Mouse (Mus musculus) cerebellum, postnatal 4 days (tissue): ENCODE measurements around the gene Med8.

ENCODE experiments used
- DNase-seq, 2 experiments: peaks; one replicate each; pipeline ENCODE4 v3.0.0; 2022; ENCODE audit warnings: low spot score in 2 of 2, mixed read lengths in 1 of 2

The Med8 gene

GRCm38 (mm10) chr4:118409142-118409900 lies at the start of gene Med8, which contains the start of gene Szt2:
Gene Med8, plus strand, starts transcription at chr4:118409337.
Gene Szt2, minus strand, starts transcription at chr4:118409273.
- peak; percentile 70 to 81 for DNase-seq

- peak in 1 of 2 experiments; percentile 73 for DNase-seq
These were observed 49.0 kb upstream of the Med8 start for GRCm38 (mm10) chr4:118359896-118360720.

- DNase-seq, result no peak
These were observed 47.7 kb upstream of the Med8 start for GRCm38 (mm10) chr4:118361451-118361850.

- no peak for DNase-seq
These were observed 46.3 kb upstream of the Med8 start for GRCm38 (mm10) chr4:118362879-118363278.

- no peak for DNase-seq
These were observed 45.2 kb upstream of the Med8 start for GRCm38 (mm10) chr4:118363985-118364384.

GRCm38 (mm10) chr4:118364641-118365040 lies 44.5 kb upstream of the Med8 start:
- no peak for DNase-seq

GRCm38 (mm10) chr4:118365991-118366390 lies 43.1 kb upstream of the Med8 start:
- DNase-seq, result no peak

- no peak for DNase-seq
These were observed 41.6 kb upstream of the Med8 start for GRCm38 (mm10) chr4:118367551-118367950.

- DNase-seq, result no peak
These were observed 40.5 kb upstream of the Med8 start for GRCm38 (mm10) chr4:118368616-118369015.

GRCm38 (mm10) chr4:118371822-118372221 lies 37.3 kb upstream of the Med8 start:
- no peak for DNase-seq

GRCm38 (mm10) chr4:118375999-118376398 lies 33.1 kb upstream of the Med8 start:
- DNase-seq, result no peak

- DNase-seq, result no peak
These were observed 25.9 kb upstream of the Med8 start for GRCm38 (mm10) chr4:118383271-118383670.

GRCm38 (mm10) chr4:118387316-118387715 lies 21.8 kb upstream of the Med8 start:
- no peak for DNase-seq

- no peak for DNase-seq
These were observed 19.0 kb upstream of the Med8 start for GRCm38 (mm10) chr4:118390146-118390545.

- no peak for DNase-seq
These were observed 14.6 kb upstream of the Med8 start for GRCm38 (mm10) chr4:118394505-118394904.

GRCm38 (mm10) chr4:118395289-118395688 lies 13.8 kb upstream of the Med8 start:
- DNase-seq, result no peak

GRCm38 (mm10) chr4:118396433-118396832 lies 12.7 kb upstream of the Med8 start:
- DNase-seq, result no peak

GRCm38 (mm10) chr4:118398400-118398799 lies 10.7 kb upstream of the Med8 start:
- no peak for DNase-seq

- DNase-seq, result no peak
These were observed 7.7 kb upstream of the Med8 start for GRCm38 (mm10) chr4:118401421-118401820.

- no peak for DNase-seq
These were observed 7.2 kb upstream of the Med8 start for GRCm38 (mm10) chr4:118401918-118402317.

GRCm38 (mm10) chr4:118402701-118403100 lies 6.4 kb upstream of the Med8 start:
- DNase-seq, result no peak

GRCm38 (mm10) chr4:118410871-118411270 lies 1.7 kb downstream of the Med8 start:
- DNase-seq, result no peak

GRCm38 (mm10) chr4:118413553-118413952 lies 4.4 kb downstream of the Med8 start:
- no peak for DNase-seq
